Mouse (Mus musculus) C2C12 (cell line): ENCODE data around the gene Sdhd. TPM values are rescaled to one million over a fixed set of nuclear protein-coding genes. Genes with fewer than 3 reads are reported as not detected.
"Not testable (repeated sequence)": the region's sequence is repeated elsewhere in the genome, so short reads cannot be mapped to it uniquely, and the experiment has no call there.

Experiments
- H3K27me3 ChIP-seq: one replicate; pipeline ENCODE4 v1.6.1; 2011; ENCODE audit not compliant: control insufficient read depth, insufficient read depth, insufficient read length
- H3K36me3 ChIP-seq: one replicate; pipeline ENCODE4 v1.6.1; 2011; ENCODE audit not compliant: control insufficient read depth, insufficient read depth
- H3K4me3 ChIP-seq: one replicate; pipeline ENCODE4 v1.5.1; 2011; ENCODE audit warnings: mild to moderate bottlenecking, control low read depth; ENCODE audit not compliant: poor library complexity, insufficient read depth, severe bottlenecking
- H3K79me2 ChIP-seq: one replicate; pipeline ENCODE4 v1.6.1; 2011; ENCODE audit not compliant: control insufficient read depth, insufficient read depth
- H3K79me3 ChIP-seq: one replicate; pipeline ENCODE4 v1.6.1; 2011; ENCODE audit warnings: low read depth, control low read depth
- H3ac ChIP-seq: one replicate; pipeline ENCODE3; 2011; ENCODE audit warnings: low read depth; ENCODE audit not compliant: control insufficient read depth, insufficient read length
- CEBPB ChIP-seq: IDR thresholded peaks from one replicate; pipeline ENCODE4 v1.6.1; 2011; ENCODE audit warnings: low read depth, mild to moderate bottlenecking, control low read depth, moderate library complexity
- CTCF ChIP-seq: IDR thresholded peaks from one replicate; pipeline ENCODE4 v1.5.1; 2011; ENCODE audit not compliant: control insufficient read depth, insufficient read depth, insufficient read length
- FOSL1 ChIP-seq: IDR thresholded peaks from one replicate; pipeline ENCODE4 v1.8.0; 2011; ENCODE audit warnings: mild to moderate bottlenecking, low read length; ENCODE audit not compliant: poor library complexity, insufficient read depth, severe bottlenecking
- MAX ChIP-seq: IDR thresholded peaks from one replicate; pipeline ENCODE4 v1.6.1; 2011; ENCODE audit warnings: mild to moderate bottlenecking, control low read depth
- MYOD1 ChIP-seq: IDR thresholded peaks from one replicate; pipeline ENCODE4 v1.6.1; 2011; ENCODE audit warnings: low read depth; ENCODE audit not compliant: control insufficient read depth, insufficient read length
- MYOG ChIP-seq: IDR thresholded peaks from one replicate; pipeline ENCODE4 v1.6.1; 2011; ENCODE audit not compliant: control insufficient read depth, insufficient read length; ENCODE audit errors: extremely low read depth
- USF1 ChIP-seq: IDR thresholded peaks from one replicate; pipeline ENCODE4 v1.6.1; 2011; ENCODE audit warnings: low read depth, mild to moderate bottlenecking, control low read depth, moderate library complexity
- polyA plus RNA-seq: library from polyadenylated mRNA; unstranded; fragments of >200 nt; fragmentation: generic; extraction: Trizol; gene quantifications from one replicate; pipeline ENCODE4 v1.2.1, GENCODE M21; 2012; ENCODE audit warnings: missing spikeins

Sdhd gene
- polyA plus RNA-seq, 1 experiment: 244 TPM

GRCm38 (mm10) chr9:50632016-50632688 is 28.5 kb upstream of the Sdhd start:
- Histone ChIP-seq H3ac (no peak overlapping the region), H3K4me3 (no peak overlapping the region), H3K36me3 (peaks cover 25% of the 10 kb centered on the region), H3K27me3 (no peaks in the 10 kb centered on the region), H3K79me2 (no peaks in the 10 kb centered on the region), H3K79me3 (no peaks in the 10 kb centered on the region)
- TF ChIP-seq FOSL1 (no peak), MAX (no peak), MYOG (no peak), MYOD1 (no peak), CEBPB (no peak), CTCF (no peak), USF1 (no peak)

- H3K36me3 ChIP-seq: peaks cover 14% of the 10 kb centered on the region
- not testable (repeated sequence) for H3K79me3 ChIP-seq, H3K4me3 ChIP-seq
Observed at GRCm38 (mm10) chr9:50630903-50631302, 27.3 kb upstream of the Sdhd start.

DNA sequence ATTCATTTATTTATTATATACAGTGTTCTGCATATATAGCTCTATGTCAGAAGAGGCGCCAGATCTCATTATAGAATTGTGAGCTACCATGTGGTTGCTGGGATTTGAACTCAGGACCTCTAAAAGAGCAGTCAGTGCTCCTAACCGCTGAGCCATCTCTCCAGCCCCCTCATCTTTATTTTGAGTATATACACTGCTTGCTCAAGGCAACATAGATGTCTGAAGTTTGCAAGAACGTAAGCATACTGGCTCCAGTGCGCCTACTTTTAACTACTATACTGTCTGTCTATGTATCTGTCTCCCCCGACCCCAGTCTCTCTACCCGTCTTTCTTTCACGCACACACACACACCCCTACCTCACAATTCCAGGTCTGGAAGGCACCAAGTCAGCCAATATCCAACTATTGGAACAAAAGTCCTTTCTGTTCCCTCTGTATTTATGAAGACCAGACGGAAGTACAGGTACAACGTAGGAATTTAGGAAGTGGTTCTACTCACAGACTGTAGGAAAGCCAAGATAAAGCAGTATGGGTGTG is 14.2 kb upstream of the Sdhd start:
- TF ChIP-seq MYOG (no peak), CTCF (no peak), MAX (no peak), FOSL1 (no peak), USF1 (no peak), MYOD1 (no peak), CEBPB (no peak)
- Histone ChIP-seq H3K4me3 (peak overlapping the region; percentile 78), H3K79me3 (peaks cover 30% of the 10 kb centered on the region), H3K27me3 (no peaks in the 10 kb centered on the region), H3ac (no peak overlapping the region), H3K36me3 (peaks cover 29% of the 10 kb centered on the region), H3K79me2 (peaks cover 42% of the 10 kb centered on the region)

More at GRCm38 (mm10) chr9:50630903-50631302, 27.3 kb upstream of the Sdhd start:
- not testable (repeated sequence) for H3K79me2 ChIP-seq, H3K27me3 ChIP-seq, H3ac ChIP-seq

- Histone ChIP-seq H3K79me3 (peaks cover 32% of the 10 kb centered on the region), H3ac (peak within 1 kb of the TSS; percentile 82), H3K4me3 (peak within 1 kb of the TSS; percentile 78), H3K79me2 (peaks cover 51% of the 10 kb centered on the region), H3K36me3 (peaks cover 38% of the 10 kb centered on the region), H3K27me3 (no peaks in the 10 kb centered on the region)
- peak; percentile 55 for TF ChIP-seq MAX
- TF ChIP-seq MYOG: no peak
- no peak for TF ChIP-seq CTCF
- TF ChIP-seq MYOD1: no peak
Observed at GRCm38 (mm10) chr9:50616766-50617603, 13.4 kb upstream of the Sdhd start, which contains the start of the genes Pih1d2 and Nkapd1. Gene Pih1d2, plus strand, starts transcription at chr9:50617321. Gene Nkapd1, minus strand, starts transcription at chr9:50617464.

- H3K36me3 ChIP-seq: peaks cover 39% of the 10 kb centered on the region
- TF ChIP-seq CTCF: no peak
- no peak for TF ChIP-seq USF1
- no peak for TF ChIP-seq MAX
- no peak for TF ChIP-seq CEBPB
- no peak for TF ChIP-seq MYOG
- TF ChIP-seq MYOD1: no peak
- TF ChIP-seq FOSL1: no peak
- H3K79me2 ChIP-seq: peaks cover 58% of the 10 kb centered on the region
- H3K27me3 ChIP-seq: no peaks in the 10 kb centered on the region
- peak overlapping the region; percentile 82 for H3ac ChIP-seq
- peaks cover 33% of the 10 kb centered on the region for H3K79me3 ChIP-seq
- peak overlapping the region; percentile 78 for H3K4me3 ChIP-seq
Observed at GRCm38 (mm10) chr9:50616161-50616560, 12.5 kb upstream of the Sdhd start.

GRCm38 (mm10) chr9:50612115-50612514 is 8.5 kb upstream of the Sdhd start:
- TF ChIP-seq FOSL1 (no peak), USF1 (no peak), MYOG (no peak), MYOD1 (no peak), CEBPB (no peak), MAX (no peak), CTCF (no peak)
- Histone ChIP-seq H3K79me3 (peaks cover 38% of the 10 kb centered on the region), H3K4me3 (no peak overlapping the region), H3K36me3 (peaks cover 74% of the 10 kb centered on the region), H3K79me2 (peaks cover 76% of the 10 kb centered on the region), H3K27me3 (no peaks in the 10 kb centered on the region), H3ac (no peak overlapping the region)
